Mouse (Mus musculus) lung, adult 2 months (tissue): ENCODE results near the gene Sez6l2.

Source experiments
- CTCF ChIP-seq: fragments of 200-500 bp; IDR thresholded peaks from 2 replicates; pipeline ENCODE4 v1.5.1; 2011; ENCODE audit warnings: mild to moderate bottlenecking, low read length, control low read depth; ENCODE audit not compliant: insufficient read depth
- POLR2A ChIP-seq: fragments of 200-500 bp; IDR thresholded peaks from 2 replicates; pipeline ENCODE4 v1.6.1; 2011; ENCODE audit warnings: low read depth, mild to moderate bottlenecking, control low read depth, low read length, borderline replicate concordance; ENCODE audit errors: extremely low read depth

GRCm38 (mm10) chr7:127016971-127017949, 66.9 kb downstream of the Sez6l2 start, which contains the start of gene Pagr1a:
- TF ChIP-seq CTCF (peak; percentile 63), POLR2A (peak; percentile 80)
